Comparison of ENCODE assay signal across 14 mouse cellular contexts in the genomic region with DNA sequence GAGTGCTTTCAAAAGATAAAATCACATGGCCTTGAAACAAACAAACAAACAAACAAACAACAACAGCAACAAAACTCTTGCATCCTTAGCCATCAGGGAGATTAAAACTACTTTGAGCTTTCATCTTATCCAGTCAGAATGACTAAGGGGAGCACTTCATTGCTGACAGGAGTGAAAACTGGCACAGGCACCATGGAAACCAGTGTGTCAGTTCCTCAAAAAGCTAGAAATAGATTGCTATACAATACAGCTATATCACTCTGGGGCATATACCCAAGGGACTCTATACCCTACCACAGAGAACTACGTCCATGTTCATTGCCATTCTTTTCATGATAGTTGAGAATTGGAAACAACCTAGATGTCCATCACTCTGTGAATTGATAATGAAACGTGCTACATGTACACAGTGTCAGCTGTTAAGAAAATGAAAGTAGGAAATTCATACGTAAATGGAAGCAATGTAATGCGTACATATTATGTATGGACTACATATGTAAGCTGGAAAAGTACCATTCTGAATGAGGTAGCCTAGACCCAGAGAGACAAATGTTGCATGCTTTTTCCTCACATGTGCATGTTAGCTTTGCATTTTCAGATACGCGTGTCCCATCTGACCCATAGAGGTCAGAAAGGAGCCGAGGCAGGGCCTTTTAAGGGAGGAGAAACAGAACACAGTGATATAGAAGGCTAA. TPM values are rescaled to one million over a fixed set of nuclear protein-coding genes. Genes with fewer than 3 reads are reported as not detected.
DNase-seq lines count a peak whose midpoint lies in the region; ATAC-seq and TF ChIP-seq lines count a peak whose summit lies in the region.
"Had no signal": no experiment of that assay in that cellular context is flagged by ENCODE, and none has a peak within 500 bp of the region (broad histone marks: within the 10 kb centered on the region; RNA-seq: fewer than 3 reads in every experiment).

No protein-coding gene starts in this region.

- H3K4me3 ChIP-seq in forebrain, embryonic 16.5 days (replicated peaks; ENCODE audit: low read length) = no peak overlapping the region
- H3K4me3 ChIP-seq in forebrain, embryonic 12.5 days (replicated peaks) = no peak overlapping the region
- no peak overlapping the region for H3K4me3 ChIP-seq in lung, postnatal 0 days (ENCODE audit: low read depth, low read length)
- H3K4me3 ChIP-seq: embryonic facial prominence, embryonic 13.5 days; hindbrain, embryonic 15.5 days; stomach, embryonic 15.5 days had no signal

- ATAC-seq in forebrain, embryonic 16.5 days = peak; percentile 10; the same call in 1 of the 2 replicates
- no peak for ATAC-seq in forebrain, embryonic 12.5 days (ENCODE audit: low FRiP score)
- ATAC-seq in lung, postnatal 0 days = 0 out of 2 replicates have a peak, but pooled peaks have one; percentile 2
- ATAC-seq in monocyte, adult 5-6 weeks (replicated peaks; ENCODE audit: insufficient number of reproducible peaks, low FRiP score, low TSS enrichment, poor library complexity, severe bottlenecking) = 0 out of 2 replicates have a peak, but pooled peaks have one; percentile 3

- no peak overlapping the region for H3K27ac ChIP-seq in forebrain, embryonic 16.5 days (ENCODE audit: low read length)
- no peak overlapping the region for H3K27ac ChIP-seq in forebrain, embryonic 12.5 days
- H3K27ac ChIP-seq in lung, postnatal 0 days (ENCODE audit: low read length) = no peak overlapping the region
- H3K27ac ChIP-seq: embryonic facial prominence, embryonic 13.5 days; hindbrain, embryonic 15.5 days; stomach, embryonic 15.5 days had no signal

- H3K9me3 ChIP-seq in forebrain, embryonic 16.5 days (ENCODE audit: control insufficient read depth, low read length) = no peaks in the 10 kb centered on the region
- H3K9me3 ChIP-seq in forebrain, embryonic 12.5 days = no peaks in the 10 kb centered on the region
- no peaks in the 10 kb centered on the region for H3K9me3 ChIP-seq in lung, postnatal 0 days (ENCODE audit: low read length)
- H3K9me3 ChIP-seq: embryonic facial prominence, embryonic 13.5 days; hindbrain, embryonic 15.5 days; stomach, embryonic 15.5 days had no signal

- H3K9ac ChIP-seq in forebrain, embryonic 16.5 days (replicated peaks; ENCODE audit: low read depth, low read length) = no peak overlapping the region
- H3K9ac ChIP-seq in forebrain, embryonic 12.5 days = no peak overlapping the region
- no peak overlapping the region for H3K9ac ChIP-seq in lung, postnatal 0 days (replicated peaks; ENCODE audit: low read depth)
- H3K9ac ChIP-seq: embryonic facial prominence, embryonic 13.5 days; hindbrain, embryonic 15.5 days; lung, embryonic 14.5 days; stomach, embryonic 15.5 days had no signal

- TF ChIP-seq EP300 in lung, postnatal 0 days (IDR thresholded peaks at IDR 0.05) = no peak

- TF ChIP-seq CTCF in lung, postnatal 0 days (IDR thresholded peaks at IDR 0.05) = no peak

- H3K36me3 ChIP-seq in forebrain, embryonic 16.5 days (ENCODE audit: control insufficient read depth, insufficient read depth) = no peaks in the 10 kb centered on the region
- H3K36me3 ChIP-seq in forebrain, embryonic 12.5 days (replicated peaks) = no peaks in the 10 kb centered on the region
- H3K36me3 ChIP-seq in lung, postnatal 0 days (ENCODE audit: insufficient read depth, low read length) = no peaks in the 10 kb centered on the region
- H3K36me3 ChIP-seq: embryonic facial prominence, embryonic 13.5 days; hindbrain, embryonic 15.5 days; stomach, embryonic 15.5 days had no signal

- no peaks in the 10 kb centered on the region for H3K4me1 ChIP-seq in forebrain, embryonic 16.5 days (replicated peaks; ENCODE audit: control insufficient read depth, insufficient read depth, low read length)
- H3K4me1 ChIP-seq in forebrain, embryonic 12.5 days = 0 out of 2 replicates have a peak, but pooled peaks cover 4% of the 10 kb centered on the region
- H3K4me1 ChIP-seq in lung, postnatal 0 days (ENCODE audit: insufficient read depth, low read depth, low read length) = no peaks in the 10 kb centered on the region
- H3K4me1 ChIP-seq: hindbrain, embryonic 15.5 days had no signal

- DNase-seq in lung, postnatal 0 days (ENCODE audit: low spot score) = no peak
- no peak for DNase-seq in lung, postnatal 10 days
- DNase-seq in brain, adult 2 months (ENCODE audit: low read depth, low spot score) = peak; percentile 63
- no peak for DNase-seq in layer of hippocampus, adult 9-10 months (ENCODE audit: low spot score)
- DNase-seq in left cerebral cortex, adult 8-10 months (ENCODE audit: low spot score in 2 of 2) = no peak
- DNase-seq: right cerebral cortex, postnatal 25 days had no signal

- H3K4me2 ChIP-seq in forebrain, embryonic 16.5 days (ENCODE audit: low read length) = no peak overlapping the region
- no peak overlapping the region for H3K4me2 ChIP-seq in forebrain, embryonic 12.5 days
- no peak overlapping the region for H3K4me2 ChIP-seq in lung, postnatal 0 days (replicated peaks; ENCODE audit: low read depth, low read length)
- H3K4me2 ChIP-seq: embryonic facial prominence, embryonic 13.5 days; hindbrain, embryonic 15.5 days; lung, embryonic 14.5 days; midbrain, embryonic 11.5 days; stomach, embryonic 15.5 days had no signal

- no peaks in the 10 kb centered on the region for H3K27me3 ChIP-seq in forebrain, embryonic 16.5 days (replicated peaks; ENCODE audit: control insufficient read depth, insufficient read depth, low read length)
- H3K27me3 ChIP-seq in forebrain, embryonic 12.5 days = no peaks in the 10 kb centered on the region
- no peaks in the 10 kb centered on the region for H3K27me3 ChIP-seq in lung, postnatal 0 days (replicated peaks; ENCODE audit: insufficient read depth, low read length)
- H3K27me3 ChIP-seq: embryonic facial prominence, embryonic 13.5 days; hindbrain, embryonic 15.5 days; stomach, embryonic 15.5 days had no signal

- WGBS in forebrain, embryonic 16.5 days = 84% methylated on average over 7 of the region's 7 CpGs
- 82% methylated on average over 7 of the region's 7 CpGs for WGBS in forebrain, embryonic 12.5 days
- 77% methylated on average over 7 of the region's 7 CpGs for WGBS in lung, postnatal 0 days

RNA-seq across cellular contexts. Expression of a gene that starts 11.5 kb away (rescaled TPM):
- polyA plus RNA-seq in forebrain, embryonic 16.5 days (2015; fragmentation: Nextera tagmentation; extraction: Ambion mirVana) = 6.8 and 8.6 TPM in 2 replicates
- 10.5 and 12.7 TPM in 2 replicates for polyA plus RNA-seq in forebrain, embryonic 12.5 days (2016; fragmentation: Nextera tagmentation; extraction: Ambion mirVana)
- 21.4 and 26.5 TPM in 2 replicates for polyA plus RNA-seq in lung, postnatal 0 days (2015; fragmentation: Nextera tagmentation; extraction: Ambion mirVana)
- not detected in 3 replicates for total RNA-seq in monocyte, adult 5-6 weeks (2017)
- 10 to 100 TPM; 18.1 to 22.4 (median 20.0) TPM for total RNA-seq in left cerebral cortex, adult 8-10 months (2022)

RNA-seq across cellular contexts. Expression of a gene that starts 19.6 kb away (rescaled TPM):
- polyA plus RNA-seq in forebrain, embryonic 16.5 days (2015; fragmentation: Nextera tagmentation; extraction: Ambion mirVana) = 45.3 and 49.5 TPM in 2 replicates
- 38.2 and 43.8 TPM in 2 replicates for polyA plus RNA-seq in forebrain, embryonic 12.5 days (2016; fragmentation: Nextera tagmentation; extraction: Ambion mirVana)
- 7.3 and 8.6 TPM in 2 replicates for polyA plus RNA-seq in lung, postnatal 0 days (2015; fragmentation: Nextera tagmentation; extraction: Ambion mirVana)
- 0.29 to 1.6 TPM in 2 of 3 replicates, not detected in the other for total RNA-seq in monocyte, adult 5-6 weeks (2017)
- 10 to 100 TPM; 13.9 to 20.5 (median 15.7) TPM for total RNA-seq in left cerebral cortex, adult 8-10 months (2022)
